Mouse (Mus musculus): Measurements from ENCODE around the gene Mup4. TPM values are rescaled to one million over a fixed set of nuclear protein-coding genes. Genes with fewer than 3 reads are reported as not detected.

The Mup4 gene
- polyA plus RNA-seq, 1 experiment from 2014 or later: not detected

DNA sequence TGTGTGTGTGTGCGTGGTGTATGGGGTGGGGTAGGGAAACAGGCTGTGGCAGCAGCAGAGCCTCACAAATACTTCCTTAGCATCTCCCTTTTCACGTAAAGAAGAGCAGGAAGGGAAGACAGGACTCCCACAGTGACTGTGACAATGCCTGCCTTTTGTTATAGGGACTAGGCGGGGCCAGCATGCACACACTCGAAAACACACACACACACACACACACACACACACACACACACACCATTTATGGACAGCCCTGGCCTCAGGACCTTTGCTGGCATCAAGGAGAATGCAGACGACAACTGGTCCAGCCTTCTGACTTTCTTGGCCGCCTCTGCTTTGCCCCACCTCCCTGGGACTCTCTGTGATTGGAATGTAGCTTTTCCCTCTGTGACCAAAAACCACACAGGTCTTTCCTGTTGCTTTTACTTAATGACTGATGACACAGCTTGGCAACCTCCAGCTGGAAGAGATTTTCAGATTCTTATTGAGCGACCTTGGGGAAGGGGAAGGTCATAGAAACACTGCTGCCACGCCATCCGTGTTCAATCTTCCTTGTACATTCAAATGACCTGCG lies 52.8 kb downstream of the Mup4 start:
- Histone ChIP-seq H3K36me3 (replicated peaks) (no peaks in the 10 kb centered on the region), H3K27me3 (replicated peaks) (no peaks in the 10 kb centered on the region; the same call in 1 of the 2 replicates), H3K4me3 (no peak overlapping the region), H3K9ac (no peak overlapping the region), H3K27ac (no peak overlapping the region), H3K4me1 (no peaks in the 10 kb centered on the region), H3K9me3 (no peaks in the 10 kb centered on the region), H3K4me2 (no peak overlapping the region)
- 55% methylated on average over 10 of the region's 10 CpGs for WGBS
- ATAC-seq (replicated peaks): no peak

DNA sequence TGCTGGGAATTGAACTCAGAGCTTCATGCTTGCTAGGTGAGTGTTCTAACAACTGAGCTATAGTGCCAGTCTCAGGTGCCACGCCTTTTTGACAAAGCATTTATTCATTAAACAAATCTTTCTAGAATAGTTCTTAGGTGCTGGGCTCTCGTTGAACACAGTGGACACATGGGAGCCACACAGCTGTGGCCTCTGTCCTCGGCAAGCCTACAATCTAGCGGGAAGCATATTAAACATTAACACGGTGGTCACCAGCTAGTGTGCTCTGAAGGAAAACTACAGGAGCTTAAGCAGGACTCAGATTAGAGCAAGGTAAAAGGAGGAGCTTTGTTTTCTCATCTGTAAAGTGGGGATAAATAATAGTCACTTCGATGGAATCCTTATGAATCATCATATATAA lies 53.4 kb downstream of the Mup4 start:
- no peak for ATAC-seq (replicated peaks)
- Histone ChIP-seq H3K27ac (no peak overlapping the region), H3K4me1 (no peaks in the 10 kb centered on the region), H3K9me3 (no peaks in the 10 kb centered on the region), H3K9ac (no peak overlapping the region), H3K36me3 (replicated peaks) (no peaks in the 10 kb centered on the region), H3K27me3 (replicated peaks) (no peaks in the 10 kb centered on the region), H3K4me3 (no peak overlapping the region), H3K4me2 (no peak overlapping the region)
- 86% methylated on average over 6 of the region's 6 CpGs for WGBS

Other genes with a start within 250 kb of the Mup4 start
- gene Inip, start 159.1 kb downstream of the Mup4 start, polyA plus RNA-seq (2015; fragmentation: Nextera tagmentation; extraction: Ambion mirVana): 55.4 and 61.4 TPM in 2 replicates
- 20.5 and 22.4 TPM in 2 replicates for gene Snx30, start 154.9 kb downstream of the Mup4 start, polyA plus RNA-seq (2015; fragmentation: Nextera tagmentation; extraction: Ambion mirVana)
- gene Slc46a2, start 45.7 kb downstream of the Mup4 start, polyA plus RNA-seq (2015; fragmentation: Nextera tagmentation; extraction: Ambion mirVana): 0.05 and 0.11 TPM in 2 replicates
- not detected in 2 replicates for gene Mup6, start 3.6 kb upstream of the Mup4 start, polyA plus RNA-seq (2015; fragmentation: Nextera tagmentation; extraction: Ambion mirVana)
- not detected in 2 replicates for gene Mup7, start 109.8 kb upstream of the Mup4 start, polyA plus RNA-seq (2015; fragmentation: Nextera tagmentation; extraction: Ambion mirVana)
- gene Mup2, start 193.6 kb upstream of the Mup4 start, polyA plus RNA-seq (2015; fragmentation: Nextera tagmentation; extraction: Ambion mirVana): not detected in 2 replicates

Measured in midbrain, embryonic 15.5 days (tissue).